Mouse (Mus musculus) CD4-positive helper T cell, adult 2 months (primary cell): Measurements from ENCODE around the gene Ccdc28a.
A peak's percentile ranks its signal among the peaks of the same experiment; 100 is the strongest.

Experiments used
- DNase-seq: peaks from one replicate; pipeline ENCODE4 v3.0.0-alpha.2; 2012; ENCODE audit warnings: low read depth, missing footprints, low spot score

The Ccdc28a gene

DNA sequence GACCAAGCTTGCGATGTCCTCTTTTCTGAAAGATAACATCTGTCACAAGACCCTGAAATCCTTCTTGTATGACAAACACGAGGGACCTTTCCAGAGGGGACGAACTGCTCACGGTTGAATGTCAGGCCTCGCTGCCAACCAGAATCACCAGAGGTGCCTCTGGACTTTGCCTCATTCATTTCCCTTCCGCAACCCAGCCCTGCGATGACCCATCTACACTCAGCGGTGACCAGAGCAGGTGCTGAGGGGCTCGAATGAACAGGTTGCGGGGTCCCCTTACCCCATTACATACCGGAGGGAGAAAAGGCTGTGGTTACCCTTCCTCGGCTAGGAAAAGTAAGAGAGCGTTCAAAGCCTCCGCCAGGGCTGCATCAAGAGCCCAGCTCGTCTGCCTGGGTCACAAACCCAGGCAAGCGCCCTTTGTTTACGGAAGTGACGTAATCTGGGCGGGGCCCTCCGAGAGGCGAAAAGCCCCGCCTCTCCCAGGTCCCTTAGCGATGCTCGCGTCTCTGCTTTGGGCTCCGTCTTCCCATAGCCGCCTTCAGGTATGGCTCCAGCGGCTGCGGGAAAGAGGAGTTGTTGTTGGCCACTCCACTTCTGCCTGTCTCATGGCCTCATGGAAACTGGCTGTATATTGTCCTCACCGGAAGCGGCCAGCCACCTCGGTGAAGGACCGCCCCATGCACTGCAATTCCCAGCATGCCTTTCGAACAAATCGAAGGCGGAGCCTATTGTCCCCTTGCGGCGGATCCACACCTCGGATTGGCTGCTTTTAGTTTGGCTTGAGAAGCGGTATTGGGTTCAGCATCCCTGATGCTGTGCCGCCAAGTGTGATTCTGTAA lies at the start of gene Ccdc28a:
Gene Ccdc28a (minus strand): TSS at position 439 of the 842 bp plus-strand sequence.
- peak; percentile 97 for DNase-seq

DNA sequence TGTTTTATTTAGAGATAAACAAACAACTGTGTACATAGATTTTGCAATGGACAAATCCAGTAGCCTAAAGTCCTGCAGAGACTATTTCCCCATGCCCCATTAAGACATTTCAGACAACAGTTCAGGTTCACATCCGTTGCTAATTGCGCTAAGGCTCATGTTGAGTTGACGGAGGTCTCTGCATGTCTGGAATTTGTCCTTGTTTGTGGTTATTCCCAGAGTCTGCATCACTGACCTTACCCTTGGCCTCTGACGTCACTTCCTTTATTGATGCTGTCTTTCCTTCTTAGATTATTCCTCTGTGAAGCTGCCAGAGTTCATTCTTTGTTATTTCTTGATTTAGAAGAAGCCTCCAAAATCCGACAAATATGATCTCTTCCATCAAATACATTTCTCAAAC lies 49.2 kb upstream of the Ccdc28a start:
- no peak for DNase-seq

DNA sequence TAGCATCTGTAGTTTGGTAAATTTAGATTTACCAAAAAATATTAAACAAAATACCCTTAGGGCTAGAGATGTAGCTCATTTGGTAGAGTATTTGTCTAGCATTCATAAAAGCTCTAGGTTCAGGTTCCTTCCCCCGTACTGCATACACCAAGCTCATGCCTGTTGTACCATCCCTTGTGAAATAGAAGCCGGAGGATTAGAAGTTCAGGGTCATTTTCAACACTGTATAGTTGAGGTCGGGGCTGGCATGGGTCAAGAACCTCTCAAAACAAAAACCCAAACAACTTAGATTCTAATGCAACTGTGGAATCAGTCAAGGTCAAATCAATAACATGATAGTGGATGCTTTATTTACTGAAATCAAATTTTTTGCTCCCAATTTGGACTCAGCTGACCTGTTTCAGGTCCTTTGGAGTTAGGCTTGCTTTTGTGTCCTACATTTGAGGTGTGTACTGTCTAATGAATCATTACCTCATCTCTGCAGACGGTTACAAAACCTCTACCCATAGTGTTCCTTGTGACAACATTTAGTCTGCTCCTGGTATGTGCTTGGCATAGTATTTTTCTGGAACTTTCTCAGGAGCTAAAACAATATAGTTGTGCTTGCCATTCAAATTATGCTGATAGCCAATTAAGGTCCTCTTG lies 41.4 kb upstream of the Ccdc28a start:
- no peak for DNase-seq

DNA sequence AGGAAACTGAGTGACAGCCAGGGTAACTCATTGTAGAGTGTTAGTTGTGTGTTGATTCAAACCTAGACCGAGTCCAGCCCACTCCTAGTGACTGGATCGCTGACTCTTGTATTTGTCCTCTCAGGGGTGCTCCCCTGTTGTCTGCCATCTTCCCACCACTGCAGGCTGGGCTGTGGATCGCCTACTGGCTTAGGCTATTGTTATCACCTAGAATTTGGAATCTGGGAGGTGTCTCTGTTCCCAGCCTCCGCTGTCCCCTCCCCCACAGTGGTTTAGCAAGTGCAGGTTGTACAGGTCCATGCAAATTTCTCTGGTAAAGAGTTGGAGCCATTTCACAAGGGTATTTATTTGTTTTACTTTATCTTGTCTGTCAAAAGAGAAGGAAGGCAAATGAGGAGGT lies 16.5 kb upstream of the Ccdc28a start:
- no peak for DNase-seq

DNA sequence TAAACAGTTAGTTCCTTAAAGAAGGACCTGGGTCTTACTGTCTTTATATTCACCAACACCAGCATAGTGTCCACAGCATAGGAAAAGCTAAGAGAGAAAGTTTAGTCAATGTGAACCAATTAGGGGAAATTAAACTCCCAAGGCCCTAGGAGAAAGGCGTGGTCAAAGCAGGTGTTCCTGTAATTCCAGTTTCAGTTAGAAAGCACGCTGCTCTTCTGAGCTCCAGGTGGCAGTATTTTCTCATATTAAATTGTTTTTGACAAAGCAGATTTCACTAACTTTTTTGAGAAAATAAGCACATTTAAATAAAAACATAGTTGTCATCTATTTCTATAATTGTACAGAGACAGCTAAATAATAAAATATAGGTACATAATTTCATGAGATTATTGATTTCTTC lies 8.8 kb upstream of the Ccdc28a start:
- DNase-seq = no peak

DNA sequence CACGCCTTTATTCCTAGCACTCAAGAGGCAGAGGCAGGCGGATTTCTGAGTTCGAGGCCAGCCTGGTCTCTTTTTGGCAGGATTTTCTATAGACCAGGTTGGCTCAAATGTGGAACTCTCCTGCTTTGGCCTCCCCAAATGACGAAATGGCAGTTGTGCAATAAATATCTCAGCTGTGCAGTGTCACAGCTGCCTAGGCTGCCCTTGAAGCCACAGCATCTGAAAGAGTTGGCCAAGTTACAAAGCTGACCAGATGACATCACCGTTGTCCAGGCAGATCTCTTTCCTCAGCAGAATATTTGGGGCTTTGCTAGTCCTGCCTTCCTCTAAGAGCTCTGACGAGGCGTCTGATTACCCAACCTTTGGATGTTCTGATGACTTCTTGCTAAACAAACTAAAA lies 2.4 kb upstream of the Ccdc28a start:
- DNase-seq = no peak

DNA sequence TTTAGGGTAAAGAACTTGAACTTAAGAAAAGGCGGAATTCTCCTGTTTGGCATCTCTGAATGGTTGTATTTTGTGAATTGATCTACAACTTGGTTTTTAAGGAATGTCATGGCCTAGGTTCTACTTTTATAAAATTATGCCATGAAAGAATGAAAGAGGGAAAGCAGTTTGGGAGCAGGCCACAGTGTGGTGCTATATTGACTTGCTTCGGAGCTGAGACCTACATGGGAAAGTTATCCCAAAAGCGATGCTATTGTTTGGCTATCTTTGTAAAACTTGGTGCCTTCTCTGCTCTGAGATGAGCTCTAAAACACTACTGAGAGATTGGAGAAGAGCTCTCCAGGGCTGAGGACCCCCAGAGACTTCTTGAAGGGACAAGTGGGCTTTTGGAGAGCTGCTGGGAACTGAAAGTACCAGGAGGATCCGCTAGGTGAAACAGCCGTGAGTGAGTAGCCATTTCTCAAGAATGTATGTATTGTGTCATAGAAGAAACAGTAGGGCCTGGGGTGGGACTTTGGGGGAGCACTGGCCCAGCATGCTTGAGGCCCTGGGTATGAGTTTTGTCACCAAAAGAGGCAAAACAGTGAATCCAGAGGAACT lies 1.6 kb upstream of the Ccdc28a start:
- no peak for DNase-seq

DNA sequence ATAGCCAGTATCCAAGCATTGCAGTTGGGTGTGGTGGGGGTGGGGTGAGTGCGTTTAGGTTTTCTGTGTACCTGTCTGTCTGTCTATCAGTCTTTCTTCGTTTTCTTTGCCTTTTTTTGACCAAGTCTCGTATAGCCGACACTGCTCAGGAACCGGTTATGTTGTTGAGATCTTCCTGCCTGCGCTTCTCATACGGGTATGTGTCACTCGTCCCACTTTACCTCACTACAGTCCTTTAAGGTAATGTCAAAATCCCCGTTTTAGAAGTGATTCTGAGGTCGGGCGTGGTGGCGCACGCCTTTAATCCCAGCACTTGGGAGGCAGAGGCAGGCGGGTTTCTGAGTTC lies 577 bp upstream of the Ccdc28a start:
- DNase-seq = no peak

DNA sequence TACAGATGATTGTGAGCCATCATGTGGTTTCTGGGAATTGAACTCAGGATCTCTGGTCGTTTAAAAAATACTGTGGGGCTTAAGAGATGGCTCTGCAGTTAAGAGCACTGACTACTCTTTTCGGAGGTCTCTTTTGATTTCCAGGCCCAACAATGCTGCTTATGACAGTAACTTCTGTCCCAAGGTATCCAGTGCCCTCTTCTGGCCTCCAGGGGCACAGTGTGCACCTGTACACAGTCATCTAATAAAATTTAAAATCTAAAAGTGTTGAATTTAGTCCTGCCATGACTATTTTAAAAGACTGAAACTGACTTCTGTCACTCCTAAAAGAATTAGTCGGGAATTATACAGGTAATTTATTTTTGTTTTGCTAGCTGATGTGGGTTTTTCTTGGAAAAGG lies 907 bp downstream of the Ccdc28a start:
- DNase-seq = peak; percentile 48

DNA sequence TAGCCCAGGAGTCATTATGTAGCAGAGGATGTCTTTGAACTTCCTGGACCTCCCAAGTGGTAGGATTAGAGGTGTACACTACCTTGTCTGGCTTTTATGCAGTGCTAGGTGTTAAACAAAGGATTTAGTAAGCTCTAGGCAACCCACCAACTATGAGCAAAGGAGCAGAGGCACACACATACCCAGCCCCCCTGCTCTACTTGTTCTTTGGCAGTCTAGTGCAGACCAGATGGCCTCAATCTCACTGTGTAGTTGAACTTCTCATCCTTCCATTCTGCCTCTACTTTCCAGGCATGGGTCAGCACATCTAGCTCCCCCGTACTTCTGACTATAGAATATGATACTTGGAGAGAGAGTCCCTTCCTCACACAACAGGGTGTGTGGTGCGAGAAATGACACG lies 10.4 kb downstream of the Ccdc28a start:
- DNase-seq = no peak

DNA sequence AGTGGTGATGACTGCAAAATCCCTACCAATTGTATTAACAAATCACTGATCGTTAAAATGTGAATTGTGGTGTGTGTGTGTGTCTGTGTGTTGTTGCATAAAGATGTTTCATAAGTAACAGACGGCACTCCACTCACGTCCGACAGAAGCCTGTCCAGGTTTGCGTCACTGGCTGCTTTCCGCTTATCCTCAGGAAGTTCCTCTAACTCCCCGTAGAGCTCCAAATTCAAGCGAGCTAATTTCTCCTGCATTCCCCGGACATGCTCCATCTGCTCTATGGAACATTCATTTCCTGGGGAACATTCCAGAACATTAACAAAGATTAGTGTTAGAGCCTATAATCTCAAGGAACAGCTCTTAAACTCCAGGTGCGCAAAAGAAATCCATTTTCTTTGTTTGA lies 15.4 kb downstream of the Ccdc28a start:
- no peak for DNase-seq

DNA sequence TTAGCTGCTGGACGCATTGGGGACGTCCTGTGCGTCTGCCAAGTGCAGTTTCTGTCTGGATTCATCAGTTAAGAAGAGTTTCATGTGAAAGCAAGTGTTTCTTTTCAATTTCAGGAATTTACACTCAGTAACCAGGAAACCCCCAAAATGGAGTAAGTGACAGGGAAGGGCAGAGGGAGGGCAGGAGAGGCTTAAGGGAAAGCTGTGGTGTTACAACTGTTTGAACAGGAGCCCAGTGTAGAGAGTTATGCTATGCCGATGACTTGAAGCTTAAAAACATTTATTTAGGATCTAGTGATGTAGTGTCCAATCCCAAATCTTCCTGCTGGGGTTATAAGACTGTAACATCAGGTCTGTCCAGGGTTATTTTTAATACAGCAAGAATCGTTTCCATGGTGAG lies 20.7 kb downstream of the Ccdc28a start:
- no peak for DNase-seq

DNA sequence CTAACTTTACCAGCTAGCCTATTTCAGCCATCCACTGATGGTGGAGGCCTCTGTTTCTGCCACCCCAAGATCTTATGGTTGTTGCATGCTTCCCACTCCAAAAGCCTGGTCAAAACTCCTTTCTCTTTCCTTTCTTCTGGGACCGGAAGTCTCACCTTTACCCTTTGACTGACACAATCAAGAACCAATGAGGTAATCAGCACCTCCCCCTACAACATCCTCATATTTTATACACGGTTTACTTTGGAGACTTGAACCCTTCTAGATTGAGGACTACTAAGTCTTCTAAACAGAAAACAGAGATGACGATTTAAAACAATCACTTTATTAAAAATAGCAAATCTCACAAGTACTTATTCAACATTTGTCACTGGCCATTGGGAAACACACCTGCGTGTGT lies 21.4 kb downstream of the Ccdc28a start:
- no peak for DNase-seq

DNA sequence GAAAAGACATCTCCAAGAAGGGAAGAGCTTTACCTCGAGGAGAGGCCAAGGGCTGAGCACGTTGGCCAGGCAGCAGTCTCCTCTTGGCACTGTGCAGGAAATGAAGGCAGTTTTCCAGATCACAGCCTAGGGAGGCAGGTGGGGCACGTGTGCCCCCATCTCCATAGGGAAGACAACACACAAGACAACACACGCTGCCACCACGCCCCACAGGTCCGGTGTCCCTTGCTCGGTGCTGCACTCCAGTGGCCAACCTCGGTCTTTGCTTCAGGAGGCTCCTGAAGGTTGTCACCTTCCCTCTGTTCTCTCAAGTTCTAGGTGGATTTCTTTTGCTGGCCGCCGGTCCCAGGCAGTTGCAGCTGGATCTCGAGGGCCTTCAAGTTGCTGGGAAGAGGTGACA lies 24.1 kb downstream of the Ccdc28a start, which contains the start of gene Ect2l:
Gene Ect2l (minus strand): TSS at position 165 of the 400 bp plus-strand sequence.
- peak; percentile 50 for DNase-seq

DNA sequence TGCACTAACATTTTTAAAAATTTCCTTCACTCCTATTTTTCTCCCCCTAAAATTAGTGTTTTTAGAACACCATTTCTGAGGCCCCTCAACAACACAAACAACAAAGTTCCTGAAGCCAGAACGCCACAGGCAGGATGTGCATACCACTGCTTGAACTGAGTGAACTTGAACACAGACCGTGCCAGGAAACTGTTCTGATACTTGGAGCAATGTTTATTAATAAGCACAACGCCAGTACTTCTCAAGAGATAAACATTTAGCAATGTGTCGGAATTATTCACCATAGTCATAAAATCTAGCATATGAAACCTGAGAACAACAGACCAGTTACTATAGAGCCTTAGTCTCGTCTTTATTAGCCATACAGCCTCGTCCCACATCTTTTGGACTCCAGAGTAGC lies 24.7 kb downstream of the Ccdc28a start:
- DNase-seq = no peak

DNA sequence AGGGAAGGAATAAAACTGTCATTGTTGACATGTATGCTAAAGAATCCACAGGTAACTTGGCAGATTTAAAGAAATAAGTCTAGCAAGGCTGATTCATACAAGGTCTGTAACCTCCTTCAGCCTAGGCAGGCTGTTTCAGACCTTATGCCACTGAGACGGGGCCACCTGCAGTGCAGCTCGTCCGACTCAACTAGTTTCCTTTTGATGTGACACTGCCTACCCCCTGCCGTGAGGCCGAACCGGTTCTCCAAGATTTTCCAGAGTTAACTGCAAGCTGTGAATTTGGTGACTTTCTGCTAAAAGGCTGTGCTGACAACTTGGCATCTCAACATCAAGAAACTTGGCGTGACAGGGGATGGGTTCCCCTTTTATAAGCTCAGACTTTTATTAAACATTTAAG lies 30.7 kb downstream of the Ccdc28a start:
- DNase-seq = no peak

DNA sequence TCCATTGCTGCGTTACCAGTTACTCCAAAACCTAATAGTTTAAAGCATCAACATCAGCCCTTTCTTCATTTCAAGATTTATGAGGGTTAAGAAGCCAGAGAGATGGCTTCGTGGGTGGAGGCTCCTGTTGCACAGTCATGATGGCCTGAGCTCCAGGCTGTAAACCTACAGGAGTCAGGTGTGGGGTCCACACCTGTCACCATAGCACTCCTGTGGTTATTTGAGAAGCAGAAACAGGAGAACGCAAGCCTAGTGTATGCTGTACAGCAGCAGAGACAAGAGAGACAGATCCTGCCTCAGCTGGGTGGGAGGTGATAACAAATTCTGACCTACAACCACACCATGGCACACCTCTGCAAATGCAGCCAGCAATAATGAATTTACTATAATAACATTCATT lies 32.4 kb downstream of the Ccdc28a start:
- DNase-seq = no peak

DNA sequence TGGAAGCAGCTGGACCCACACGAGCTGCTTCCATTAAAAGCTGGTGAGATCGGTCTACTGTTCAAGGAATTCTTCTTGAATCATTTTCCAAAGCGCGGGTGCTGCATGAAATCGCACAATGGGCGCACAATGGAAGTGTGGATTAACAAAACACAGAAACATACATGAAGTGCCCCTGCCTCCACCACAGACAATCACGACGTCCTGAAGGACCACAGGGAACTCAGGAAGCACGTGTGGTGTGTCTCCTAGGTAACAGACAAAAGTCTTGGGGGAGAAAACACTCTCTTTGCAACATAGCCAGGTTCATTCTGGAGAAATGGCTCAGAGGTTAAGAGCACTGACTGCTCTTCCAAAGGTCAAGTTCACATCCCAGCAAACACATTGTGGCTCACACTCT lies 34.1 kb downstream of the Ccdc28a start:
- DNase-seq = no peak

DNA sequence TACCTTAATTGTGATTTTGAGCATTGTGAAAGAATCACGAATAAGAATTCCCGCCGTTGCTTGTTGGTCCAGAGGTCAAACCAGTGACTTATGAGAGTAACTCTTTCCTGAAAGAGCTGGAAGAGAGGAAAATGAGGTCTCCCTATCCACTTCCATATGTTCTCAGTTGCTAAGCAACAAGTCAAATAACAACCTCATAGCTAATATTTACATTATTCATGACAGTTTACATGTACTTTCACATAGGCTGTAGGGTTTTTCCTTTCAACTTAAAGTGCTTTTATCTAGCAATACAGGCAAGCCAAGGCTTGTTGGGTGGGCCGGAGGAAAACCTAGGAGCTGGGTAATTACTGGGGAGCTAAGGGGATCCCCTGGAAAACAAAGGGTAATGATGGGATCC lies 34.9 kb downstream of the Ccdc28a start:
- no peak for DNase-seq

DNA sequence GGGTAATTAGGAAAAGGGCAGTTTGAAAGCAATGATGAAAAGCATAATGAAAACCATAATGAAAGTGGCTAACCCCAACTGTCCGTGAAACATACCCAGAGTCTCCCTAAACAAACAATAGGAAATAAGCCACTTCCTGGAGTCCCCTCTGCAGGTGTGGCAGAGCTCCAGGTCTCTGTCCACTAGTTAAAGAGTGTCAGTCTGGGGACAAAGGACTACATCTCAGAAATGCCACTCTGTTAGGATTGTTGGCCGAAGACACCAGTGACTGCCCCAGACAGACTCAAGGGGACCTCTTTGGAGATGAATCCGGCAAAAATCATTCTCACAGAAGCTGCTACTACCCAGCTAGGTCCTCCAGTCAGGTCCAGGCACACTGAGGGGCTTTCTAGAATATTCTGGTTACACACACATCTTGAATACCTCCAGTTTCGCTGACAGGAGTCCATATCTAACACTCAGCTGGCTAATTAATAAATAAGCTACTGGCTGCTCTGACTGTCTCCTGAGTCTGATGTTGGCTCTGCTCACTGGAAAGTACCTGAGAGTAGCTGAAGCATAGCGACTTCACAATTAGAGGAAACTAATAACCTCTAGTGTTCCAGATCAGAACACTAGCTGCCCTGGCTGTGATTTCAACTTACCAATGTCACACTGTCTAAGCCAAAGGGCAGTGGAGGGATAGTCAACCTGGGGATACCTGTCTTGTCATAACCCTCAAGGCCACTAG lies 36.3 kb downstream of the Ccdc28a start:
- no peak for DNase-seq

DNA sequence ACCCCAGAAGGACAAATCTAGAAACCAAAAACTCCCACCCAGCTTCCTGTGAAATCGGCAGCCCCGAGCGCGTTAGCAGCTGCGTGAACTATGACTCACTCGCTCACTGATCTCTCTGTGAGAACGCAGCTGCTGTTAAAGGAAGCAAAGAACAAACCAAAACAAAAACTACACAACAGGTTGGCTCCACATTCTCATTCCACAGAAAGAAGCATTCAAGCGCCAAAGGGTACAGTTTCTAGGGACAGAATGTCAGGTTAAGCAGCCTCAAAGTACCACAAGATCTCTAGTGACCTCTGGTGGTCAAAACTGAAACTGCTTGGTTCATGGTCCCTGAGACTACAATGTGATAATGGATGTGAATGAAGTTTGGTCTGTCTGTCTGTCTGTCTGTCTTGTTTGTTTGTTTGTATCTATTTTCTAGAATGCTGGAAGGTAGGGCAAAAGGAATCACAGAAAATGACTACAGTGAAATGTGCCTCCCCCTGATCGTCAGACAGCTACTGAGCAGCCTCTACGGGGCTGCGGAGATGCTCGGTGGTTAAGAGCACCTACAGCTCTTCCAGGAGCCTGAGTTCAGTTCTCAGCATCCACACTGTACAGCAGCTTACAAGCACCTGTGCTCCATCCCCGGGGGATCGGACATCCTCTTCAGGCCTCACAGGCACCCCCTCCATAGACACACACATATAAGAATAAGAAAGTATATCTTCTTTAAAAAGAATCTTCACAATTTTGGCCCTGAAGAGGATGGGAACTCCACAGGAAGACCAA lies 37.4 kb downstream of the Ccdc28a start:
- DNase-seq = peak; percentile 82
